Mouse (Mus musculus) lung, adult 2 months (tissue): ENCODE measurements around the gene Ntm.

Experiments used
- CTCF ChIP-seq: fragments of 200-500 bp; IDR thresholded peaks from 2 replicates; pipeline ENCODE4 v1.5.1; 2011; ENCODE audit warnings: mild to moderate bottlenecking, low read length, control low read depth; ENCODE audit not compliant: insufficient read depth
- POLR2A ChIP-seq: fragments of 200-500 bp; IDR thresholded peaks from 2 replicates; pipeline ENCODE4 v1.6.1; 2011; ENCODE audit warnings: low read depth, mild to moderate bottlenecking, control low read depth, low read length, borderline replicate concordance; ENCODE audit errors: extremely low read depth

DNA sequence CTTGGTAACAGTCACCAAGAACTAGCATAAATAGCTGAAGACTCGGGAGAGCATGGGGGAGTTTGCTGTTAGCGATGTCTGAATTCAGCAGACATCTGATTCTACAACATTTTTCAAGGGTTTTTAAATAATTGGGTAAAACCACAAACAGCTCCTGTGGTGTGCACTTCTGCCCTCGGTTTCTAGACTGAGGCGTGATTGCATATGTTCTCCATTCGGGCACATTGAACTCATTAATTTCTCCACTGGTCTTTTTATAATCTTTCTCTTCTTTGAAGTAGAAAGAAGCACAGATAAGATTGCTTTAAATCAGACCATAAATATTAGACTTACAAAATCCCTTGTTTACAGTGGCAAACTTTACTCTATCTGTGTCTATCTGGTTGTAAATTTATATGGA is 862.3 kb downstream of the Ntm start:
- no peak for TF ChIP-seq CTCF
- TF ChIP-seq POLR2A = no peak
